Mouse (Mus musculus) kidney, adult 2 months (tissue): Measurements from ENCODE around the gene Tpst1.

Experiments
- CTCF ChIP-seq: fragments of 200-500 bp; conservative IDR thresholded peaks from 2 replicates; pipeline ENCODE4 v1.5.1; 2011; ENCODE audit warnings: low read depth, mild to moderate bottlenecking, control low read depth, low read length, moderate library complexity, mixed read lengths; ENCODE audit not compliant: insufficient read depth, insufficient read length
- POLR2A ChIP-seq: fragments of 200-500 bp; IDR thresholded peaks from one replicate; pipeline ENCODE4 v1.6.1; 2011; ENCODE audit warnings: low read depth, low read length, control low read depth

DNA sequence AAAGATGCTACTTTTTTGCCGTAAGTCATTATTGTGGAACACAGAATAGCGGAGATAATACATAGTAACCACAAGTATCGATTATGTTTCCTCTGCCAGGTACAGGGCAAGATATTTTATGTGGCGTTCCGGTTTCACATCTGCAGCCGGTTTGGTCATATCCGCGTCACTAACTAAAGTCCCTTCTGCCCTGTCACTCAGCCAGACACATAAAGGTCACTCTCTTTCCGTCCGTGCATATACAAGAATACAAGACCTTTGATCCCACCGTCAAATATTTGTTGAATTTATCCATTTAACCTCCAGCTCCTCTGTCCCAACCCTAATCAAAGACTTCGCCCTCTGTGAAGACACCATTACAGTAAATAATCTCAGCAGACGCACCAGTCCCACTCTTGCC, 63.5 kb downstream of the Tpst1 start:
- no peak for TF ChIP-seq POLR2A
- no peak for TF ChIP-seq CTCF
